Mouse (Mus musculus): ENCODE measurements at regions not wholly inside any gene's neighbourhood (a gene's known extent, or its start where the extent isn't known, plus 50 kb on each side); places are given as distances from the start of the nearest gene placed in this dataset.

GRCm38 (mm10) chr17:9995321-9995720 lies 324.3 kb downstream of the Qk start:
- no peak for DNase-seq (ENCODE audit: low read depth)

GRCm38 (mm10) chr17:9990744-9991143 lies 321.2 kb upstream of the Pabpc6 start:
- no peak for DNase-seq (ENCODE audit: low read depth)

DNA sequence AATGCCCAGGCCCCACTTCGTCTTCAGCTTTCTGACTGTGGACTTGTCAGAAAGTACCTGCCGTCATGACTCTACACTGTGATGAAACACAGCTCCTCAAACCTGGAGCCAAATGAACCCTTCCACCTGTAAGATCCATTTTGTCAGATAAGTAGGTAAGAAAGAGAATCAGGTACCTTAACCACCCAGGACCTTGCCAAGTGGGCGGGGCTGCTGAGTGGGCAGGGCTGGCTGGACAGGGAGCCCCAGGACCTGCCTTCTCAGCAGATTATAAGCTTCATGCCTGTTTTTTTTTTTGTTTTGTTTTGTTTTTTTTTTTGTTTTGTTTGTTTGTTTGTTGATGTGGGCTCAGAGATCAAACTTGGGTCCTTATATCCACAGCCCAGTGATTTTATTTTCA lies 311.8 kb upstream of the Pabpc6 start:
- DNase-seq (ENCODE audit: low read depth): no peak

DNA sequence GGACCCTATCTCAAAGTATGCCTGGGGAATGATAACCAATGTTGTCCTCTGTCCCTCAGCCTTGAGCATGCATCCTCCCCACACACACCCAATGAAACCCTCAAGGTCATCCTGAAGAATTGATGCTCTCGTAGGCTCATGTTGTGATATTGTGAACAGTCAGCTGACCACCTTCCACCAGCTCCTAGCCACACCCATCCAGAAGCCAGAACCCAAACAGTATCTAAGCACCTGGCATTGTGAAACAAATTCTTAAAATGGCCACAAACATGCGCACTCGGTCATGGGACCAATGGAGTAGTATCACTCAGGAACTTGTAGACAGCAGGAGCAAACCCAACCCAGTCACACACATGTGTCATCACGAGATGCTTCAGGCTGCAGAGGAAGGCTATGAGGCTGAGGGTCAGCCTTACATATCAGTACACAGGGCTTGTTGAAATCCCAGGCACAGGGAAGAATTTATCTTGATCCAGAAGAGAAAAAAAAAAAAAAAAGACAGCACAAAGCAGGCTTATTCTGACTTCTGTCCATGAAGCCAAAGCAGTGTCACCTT lies 307.4 kb upstream of the Pabpc6 start:
- DNase-seq (ENCODE audit: low read depth): no peak

DNA sequence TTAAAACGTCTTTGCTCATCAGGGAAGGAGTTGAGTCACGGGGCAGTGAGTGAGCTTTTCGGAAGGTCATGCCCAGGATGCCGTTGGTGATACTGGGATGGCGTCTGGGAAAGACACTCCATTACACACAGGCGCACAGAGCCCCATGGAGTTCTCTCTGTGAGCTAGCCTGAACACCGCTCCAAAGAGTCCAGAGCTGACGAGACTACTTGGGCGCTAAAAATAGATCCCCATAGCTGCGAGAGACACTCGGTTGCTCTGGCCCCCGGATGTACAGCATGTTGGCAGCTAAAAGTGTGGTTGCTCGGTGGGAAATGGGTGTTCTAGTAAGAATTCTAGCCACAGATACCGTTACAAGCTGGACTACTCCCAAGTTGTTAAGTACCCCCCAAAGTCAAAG lies 306.5 kb upstream of the Pabpc6 start:
- no peak for DNase-seq (ENCODE audit: low read depth)

GRCm38 (mm10) chr17:9975153-9975552 lies 305.6 kb upstream of the Pabpc6 start:
- DNase-seq (ENCODE audit: low read depth): no peak

DNA sequence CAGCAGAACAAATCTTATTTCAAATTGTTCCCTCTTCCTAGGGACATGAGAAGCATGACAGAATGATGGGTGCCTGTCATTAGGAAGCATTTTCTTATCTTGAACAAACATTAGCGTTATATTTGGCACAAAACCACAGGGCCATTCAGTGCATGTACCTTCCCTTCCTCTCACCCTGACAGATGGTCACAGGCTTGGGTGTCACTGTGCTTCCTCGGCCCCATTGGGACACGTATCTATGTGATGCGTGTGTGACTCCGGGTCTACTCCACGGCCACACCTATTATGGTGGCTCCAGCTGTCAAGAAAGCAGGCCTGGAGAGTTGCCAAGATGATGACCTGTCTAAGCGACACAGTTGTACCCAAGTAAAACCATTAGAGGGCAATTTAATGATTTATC lies 298.5 kb upstream of the Pabpc6 start:
- no peak for DNase-seq (ENCODE audit: low read depth)

- no peak for DNase-seq (ENCODE audit: low read depth)
These were observed 293.4 kb upstream of the Pabpc6 start for GRCm38 (mm10) chr17:9962893-9963436.

DNA sequence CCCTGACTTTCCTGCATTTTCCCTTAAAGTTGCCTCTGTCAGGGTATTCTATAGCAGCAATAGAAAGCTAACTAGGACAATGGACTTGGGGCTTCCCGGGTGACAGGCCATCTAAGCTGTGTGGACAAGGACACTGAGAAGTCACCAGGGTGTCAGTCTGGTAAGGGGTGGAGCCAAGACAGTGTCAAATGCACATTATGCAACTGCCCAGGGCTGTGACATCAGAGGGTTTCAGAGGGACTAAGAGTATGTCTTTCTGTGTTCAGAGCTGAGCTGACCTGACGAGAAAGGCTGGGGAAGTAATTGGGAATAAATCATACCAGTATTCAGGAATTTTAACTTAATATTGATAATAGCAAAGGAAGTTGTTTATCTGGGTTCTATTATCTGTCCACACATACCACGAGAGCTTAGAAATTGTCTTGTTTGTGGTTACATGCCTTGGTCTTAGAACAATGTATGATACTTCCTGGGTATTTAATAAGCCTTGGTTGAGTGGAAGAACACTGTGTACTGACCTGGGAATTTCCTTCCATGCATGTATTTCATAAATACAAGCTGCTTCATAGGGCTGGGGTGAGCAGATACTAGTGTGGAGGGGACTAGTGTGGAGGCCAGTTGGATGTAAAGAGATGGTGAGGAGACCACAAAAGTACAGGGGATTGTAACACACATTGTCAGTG lies 279.6 kb upstream of the Pabpc6 start:
- no peak for DNase-seq (ENCODE audit: low read depth)

GRCm38 (mm10) chr17:9947609-9948008 lies 278.1 kb upstream of the Pabpc6 start:
- DNase-seq (ENCODE audit: low read depth): no peak

- no peak for DNase-seq (ENCODE audit: low read depth)
These were observed 275.0 kb upstream of the Pabpc6 start for GRCm38 (mm10) chr17:9944513-9944912.

- DNase-seq (ENCODE audit: low read depth): no peak
These were observed 272.7 kb upstream of the Pabpc6 start for GRCm38 (mm10) chr17:9942171-9942570.

DNA sequence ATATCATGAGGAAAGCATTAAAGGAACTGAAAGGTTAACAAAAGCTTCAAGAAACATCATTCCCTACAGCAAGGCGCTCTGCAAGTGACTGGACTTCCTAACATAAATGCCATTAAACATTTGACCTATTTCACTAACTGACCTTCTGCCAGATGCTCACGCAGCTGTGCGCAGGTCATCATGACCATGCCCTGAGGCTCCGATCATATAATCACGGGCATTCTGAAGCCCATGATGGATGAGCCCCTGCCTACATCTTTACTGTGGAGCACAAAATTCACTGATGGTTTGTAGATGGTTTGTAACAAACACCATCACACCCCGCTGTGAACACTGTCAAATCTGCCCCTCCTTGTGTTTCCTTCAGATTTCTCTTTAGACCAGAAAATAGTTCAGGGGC lies 270.1 kb upstream of the Pabpc6 start:
- no peak for DNase-seq (ENCODE audit: low read depth)

DNA sequence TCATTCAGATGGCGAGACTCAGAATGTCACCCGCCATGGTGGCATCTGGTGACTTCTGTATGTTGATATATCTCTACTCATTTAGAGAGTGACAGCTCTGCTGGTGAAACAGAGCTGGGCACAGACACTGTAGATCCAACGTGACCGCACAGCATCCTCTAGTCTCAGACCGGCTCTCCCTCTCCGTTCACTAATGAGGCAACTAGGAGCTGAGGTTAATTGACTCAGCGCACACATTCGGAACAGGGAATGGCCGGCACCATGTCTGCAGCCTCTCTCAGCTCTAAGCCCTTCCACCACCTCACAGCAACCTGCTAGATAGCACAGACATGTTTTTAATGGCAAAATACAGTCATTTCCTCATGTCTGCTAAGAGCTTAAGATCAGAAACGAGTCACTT lies 268.9 kb upstream of the Pabpc6 start:
- no peak for DNase-seq (ENCODE audit: low read depth)

DNA sequence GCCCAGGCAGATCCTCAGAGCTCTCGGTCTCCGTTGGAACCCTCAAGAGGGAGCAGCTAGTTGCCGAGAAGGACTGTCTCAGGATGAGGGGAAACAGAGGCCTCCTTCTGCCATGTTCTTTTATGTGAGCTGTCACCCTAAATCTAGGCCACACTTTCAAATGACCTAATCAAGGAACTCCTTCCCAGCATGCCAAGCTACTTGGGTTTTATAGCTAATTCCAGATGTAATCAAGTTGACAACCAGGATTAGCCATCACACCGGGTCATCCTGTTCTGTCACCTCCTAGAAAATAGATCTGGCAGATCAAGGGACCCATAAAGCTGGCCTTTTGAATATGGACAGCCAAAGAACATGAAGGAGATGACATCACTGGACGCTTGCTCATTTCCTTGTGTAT lies 267.7 kb upstream of the Pabpc6 start:
- DNase-seq (ENCODE audit: low read depth): no peak

GRCm38 (mm10) chr17:9932186-9932585 lies 262.7 kb upstream of the Pabpc6 start:
- no peak for DNase-seq (ENCODE audit: low read depth)

GRCm38 (mm10) chr17:9931526-9931925 lies 262.0 kb upstream of the Pabpc6 start:
- DNase-seq (ENCODE audit: low read depth): no peak

- DNase-seq (ENCODE audit: low read depth): no peak
These were observed 260.1 kb upstream of the Pabpc6 start for GRCm38 (mm10) chr17:9929448-9930088.

DNA sequence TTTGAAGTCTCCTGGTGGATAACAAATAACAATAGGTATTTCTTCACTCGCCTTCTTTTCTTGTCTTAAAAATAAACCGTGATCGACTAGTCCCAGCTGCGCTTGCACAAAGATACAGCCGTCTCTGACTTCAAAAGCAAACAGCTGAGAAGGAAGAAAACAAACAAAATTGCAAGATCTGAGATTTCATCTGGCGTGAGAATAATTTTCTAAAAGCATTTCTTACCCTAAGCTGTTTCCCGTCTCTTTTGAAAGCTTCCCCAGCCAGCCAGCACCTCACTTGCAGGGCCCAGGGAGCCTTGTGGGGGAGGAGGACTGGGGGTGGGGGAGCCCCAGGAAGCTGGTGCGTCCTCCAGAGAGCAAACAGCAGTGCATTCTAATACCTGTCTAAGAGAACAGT lies 258.2 kb upstream of the Pabpc6 start:
- DNase-seq (ENCODE audit: low read depth): no peak

DNA sequence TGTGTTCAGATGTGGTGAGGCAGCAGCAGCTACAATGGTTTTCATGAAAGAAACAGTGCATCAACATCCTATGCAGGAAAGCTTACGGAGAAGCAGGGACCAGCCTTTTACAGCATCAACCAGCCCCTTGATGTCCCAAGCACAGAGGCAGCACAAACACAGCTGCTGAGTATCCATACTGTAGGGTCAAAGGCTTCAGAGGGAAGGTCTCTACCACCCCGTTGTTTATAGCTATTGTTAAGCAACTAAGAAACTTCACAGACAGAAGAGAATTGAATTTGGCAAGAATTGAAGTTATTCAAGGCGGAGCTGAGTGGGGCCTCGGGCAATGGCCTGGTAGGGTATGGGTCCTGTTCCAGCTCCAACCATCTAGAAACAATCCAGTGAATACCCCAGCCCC lies 256.8 kb upstream of the Pabpc6 start:
- DNase-seq (ENCODE audit: low read depth): no peak

DNA sequence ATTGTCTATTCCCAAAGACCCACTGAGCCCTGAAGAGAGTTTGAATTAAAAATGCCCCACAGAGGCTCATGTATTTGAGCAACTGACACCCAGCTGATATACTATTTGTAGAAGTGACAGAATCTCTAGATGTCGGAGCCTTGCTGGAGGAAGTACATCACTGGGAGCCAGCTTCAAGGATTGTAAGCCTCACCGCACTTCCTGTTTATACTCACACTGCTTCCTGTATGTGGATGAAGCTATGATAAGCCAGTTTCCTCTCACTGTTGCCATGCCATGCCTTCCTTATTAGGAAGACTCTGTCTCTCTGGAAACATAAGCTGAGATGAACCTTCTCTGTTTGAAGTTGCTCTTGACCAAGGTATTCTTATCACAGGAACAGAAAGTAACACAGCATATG lies 251.8 kb upstream of the Pabpc6 start:
- no peak for DNase-seq (ENCODE audit: low read depth)

DNA sequence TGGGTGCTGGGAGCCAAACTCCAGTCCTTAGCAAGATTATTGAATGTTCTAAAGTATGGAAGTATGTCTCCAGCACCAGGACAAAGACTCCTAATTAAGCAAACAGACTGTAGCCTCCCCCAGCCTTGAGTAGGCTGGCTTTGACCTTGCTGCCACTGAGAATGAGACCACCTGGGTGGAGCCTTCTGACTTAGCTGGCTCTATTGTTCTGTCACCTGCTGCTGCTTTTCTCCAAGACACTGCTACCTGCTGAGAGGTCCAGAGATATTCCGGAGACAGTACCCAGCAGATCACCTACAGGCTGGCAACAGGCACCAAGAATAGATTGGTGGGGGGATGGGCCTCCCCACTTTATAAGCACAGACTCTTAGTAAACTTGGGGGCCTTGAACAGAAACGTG lies 247.5 kb upstream of the Pabpc6 start:
- DNase-seq (ENCODE audit: low read depth): no peak

GRCm38 (mm10) chr17:9910856-9911255 lies 241.3 kb upstream of the Pabpc6 start:
- DNase-seq (ENCODE audit: low read depth): no peak
